21 mouse cellular contexts compared by ENCODE assay signal in the genomic region with DNA sequence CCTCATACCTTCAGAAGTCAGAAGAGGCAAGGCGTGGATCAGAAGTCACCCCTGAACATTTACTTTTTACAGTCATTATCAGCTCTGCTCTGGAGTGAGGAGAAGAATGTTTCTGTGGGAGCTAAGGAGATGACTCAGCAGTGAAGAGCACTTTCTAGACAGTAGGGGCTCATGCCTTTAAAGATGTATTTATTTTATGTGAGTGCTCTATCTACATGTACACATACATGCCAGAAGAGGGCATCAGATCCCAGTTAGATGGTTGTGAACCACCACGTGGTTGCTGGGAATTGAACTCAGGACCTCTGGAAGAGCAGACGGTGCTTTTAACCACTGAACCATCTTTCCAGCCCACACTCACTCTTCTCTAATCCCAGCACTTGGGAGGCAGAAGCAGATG. TPM values are rescaled to one million over a fixed set of nuclear protein-coding genes. Genes with fewer than 3 reads are reported as not detected.
A peak's percentile ranks its signal among the peaks of the same experiment; 100 is the strongest.
DNase-seq lines count a peak whose midpoint lies in the region; ATAC-seq and TF ChIP-seq lines count a peak whose summit lies in the region.
"Had no signal": no experiment of that assay in that cellular context is flagged by ENCODE, and none has a peak within 500 bp of the region (broad histone marks: within the 10 kb centered on the region; RNA-seq: fewer than 3 reads in every experiment).

No protein-coding gene starts in this region.

- H3K9me3 ChIP-seq in liver, embryonic 12.5 days (replicated peaks), result no peaks in the 10 kb centered on the region
- no peaks in the 10 kb centered on the region for H3K9me3 ChIP-seq in liver, postnatal 0 days (ENCODE audit: low read length)
- H3K9me3 ChIP-seq in ES-E14 (ENCODE audit: control insufficient read depth, insufficient read depth, low read depth, low read length), result no peaks in the 10 kb centered on the region
- H3K9me3 ChIP-seq in liver, embryonic 15.5 days (replicated peaks), result no peaks in the 10 kb centered on the region
- H3K9me3 ChIP-seq: embryonic facial prominence, embryonic 12.5 days; heart, embryonic 13.5 days; hindbrain, embryonic 15.5 days; limb, embryonic 10.5 days had no signal

- TF ChIP-seq CTCF in liver, postnatal 0 days (IDR thresholded peaks at IDR 0.05; ENCODE audit: low read depth), result no peak

- H3K27me3 ChIP-seq in liver, embryonic 12.5 days (replicated peaks), result no peaks in the 10 kb centered on the region
- H3K27me3 ChIP-seq in liver, postnatal 0 days (ENCODE audit: insufficient read depth, low read length), result no peaks in the 10 kb centered on the region
- H3K27me3 ChIP-seq in liver, embryonic 15.5 days, result no peaks in the 10 kb centered on the region
- H3K27me3 ChIP-seq: heart, embryonic 13.5 days; hindbrain, embryonic 15.5 days had no signal

- WGBS in liver, embryonic 12.5 days (ENCODE audit: insufficient replicate concordance), result 58% methylated on average over 3 of the region's 3 CpGs
- 70% methylated on average over 3 of the region's 3 CpGs for WGBS in liver, postnatal 0 days (ENCODE audit: insufficient replicate concordance)
- WGBS in liver, embryonic 15.5 days (ENCODE audit: insufficient replicate concordance), result 52% methylated on average over 3 of the region's 3 CpGs

- H3K27ac ChIP-seq in liver, embryonic 12.5 days, result no peak overlapping the region
- H3K27ac ChIP-seq in liver, postnatal 0 days (ENCODE audit: low read depth), result no peak overlapping the region
- no peak overlapping the region for H3K27ac ChIP-seq in ES-E14 (ENCODE audit: insufficient read depth, low read depth, low read length, poor library complexity, severe bottlenecking)
- no peak overlapping the region for H3K27ac ChIP-seq in liver, embryonic 15.5 days (replicated peaks)
- H3K27ac ChIP-seq: embryonic facial prominence, embryonic 12.5 days; heart, embryonic 13.5 days; hindbrain, embryonic 15.5 days; limb, embryonic 10.5 days had no signal

- DNase-seq in liver, postnatal 0 days, result no peak
- DNase-seq in 416B (ENCODE audit: low read depth), result peak; percentile 56
- DNase-seq in ES-E14 (ENCODE audit: low read depth, low spot score), result no peak
- no peak for DNase-seq in spleen, adult 18-20 months
- DNase-seq in left cerebral cortex, adult 9 months (ENCODE audit: low spot score in 2 of 2), result no peak
- DNase-seq: cerebellum, adult 8-10 months; heart, postnatal 36 days; kidney, adult 18-20 months; kidney, postnatal 36 days; lung, adult 2 months; retina, postnatal 1 day had no signal

- H3K9ac ChIP-seq in liver, embryonic 12.5 days, result no peak overlapping the region
- no peak overlapping the region for H3K9ac ChIP-seq in liver, postnatal 0 days (replicated peaks)
- no peak overlapping the region for H3K9ac ChIP-seq in ES-E14 (ENCODE audit: insufficient read depth, low read depth, low read length, poor library complexity, severe bottlenecking)
- no peak overlapping the region for H3K9ac ChIP-seq in liver, embryonic 15.5 days
- H3K9ac ChIP-seq: embryonic facial prominence, embryonic 12.5 days; heart, embryonic 13.5 days; hindbrain, embryonic 15.5 days had no signal

- H3K36me3 ChIP-seq in liver, embryonic 12.5 days, result peaks cover 68% of the 10 kb centered on the region
- H3K36me3 ChIP-seq in liver, postnatal 0 days (replicated peaks; ENCODE audit: insufficient read depth, low read length), result peaks cover 48% of the 10 kb centered on the region
- H3K36me3 ChIP-seq in ES-E14 (ENCODE audit: control insufficient read depth, insufficient read depth, low read length, poor library complexity, severe bottlenecking), result peaks cover 21% of the 10 kb centered on the region
- H3K36me3 ChIP-seq in liver, embryonic 15.5 days (replicated peaks), result peaks cover 58% of the 10 kb centered on the region

- H3K4me1 ChIP-seq in liver, embryonic 12.5 days, result peaks cover 10% of the 10 kb centered on the region
- peaks cover 5% of the 10 kb centered on the region; the same call in 1 of the 2 replicates for H3K4me1 ChIP-seq in liver, postnatal 0 days (ENCODE audit: insufficient read depth)
- H3K4me1 ChIP-seq in ES-E14 (ENCODE audit: control insufficient read depth in 2 of 2, insufficient read depth in 2 of 2, low read length in 2 of 2, poor library complexity in 1 of 2), result no peaks in the 10 kb centered on the region
- peaks cover 12% of the 10 kb centered on the region for H3K4me1 ChIP-seq in liver, embryonic 15.5 days (replicated peaks)
- H3K4me1 ChIP-seq: embryonic facial prominence, embryonic 12.5 days; heart, embryonic 13.5 days; hindbrain, embryonic 15.5 days; limb, embryonic 10.5 days had no signal

- no peak for TF ChIP-seq EP300 in liver, postnatal 0 days (IDR thresholded peaks at IDR 0.05; ENCODE audit: low read depth)

- ATAC-seq in liver, embryonic 12.5 days, result peak; percentile 48; the same call in 1 of the 2 replicates
- ATAC-seq in liver, postnatal 0 days, result no peak
- peak; percentile 7; the same call in 1 of the 2 replicates for ATAC-seq in liver, embryonic 15.5 days (ENCODE audit: insufficient read depth)
- ATAC-seq: CD4-positive, CD25-positive, alpha-beta regulatory T cell, adult 4 months; forebrain, embryonic 16.5 days had no signal

- no peak overlapping the region for H3K4me3 ChIP-seq in liver, embryonic 12.5 days
- no peak overlapping the region for H3K4me3 ChIP-seq in liver, postnatal 0 days (ENCODE audit: low read depth, low read length)
- H3K4me3 ChIP-seq in ES-E14 (ENCODE audit: insufficient read depth in 1 of 2, low read depth in 1 of 2, low read length in 2 of 2, poor library complexity in 1 of 2, severe bottlenecking in 1 of 2), result no peak overlapping the region
- H3K4me3 ChIP-seq in liver, embryonic 15.5 days (replicated peaks), result no peak overlapping the region
- H3K4me3 ChIP-seq: embryonic facial prominence, embryonic 12.5 days; heart, embryonic 13.5 days; hindbrain, embryonic 15.5 days; limb, embryonic 10.5 days had no signal

- in situ Hi-C loops in ES-E14 (cut with MboI; ENCODE audit: low sequenced_read_pairs in 2 of 2, unreplicated experiment in 2 of 2), result no loop called here

- no peak overlapping the region for H3K4me2 ChIP-seq in liver, embryonic 12.5 days
- H3K4me2 ChIP-seq in liver, postnatal 0 days (ENCODE audit: low read depth, low read length), result no peak overlapping the region
- H3K4me2 ChIP-seq in liver, embryonic 15.5 days, result no peak overlapping the region
- H3K4me2 ChIP-seq: embryonic facial prominence, embryonic 12.5 days; heart, embryonic 13.5 days; hindbrain, embryonic 15.5 days; midbrain, embryonic 11.5 days had no signal

TF ChIP-seq in ES-E14, 5 proteins besides CTCF, POLR2A, EP300 and RAD21:
- TF ChIP-seq CHD2 (IDR thresholded peaks at IDR 0.05; ENCODE audit: low read depth, low read length) (no peak), MAFK (IDR thresholded peaks at IDR 0.05; ENCODE audit: insufficient read depth, low read depth, low read length) (0 out of 2 replicates have a peak, but pooled peaks have one; percentile 30)

RNA-seq across cellular contexts. Expression of a gene that starts 9.7 kb away (rescaled TPM):
- 6.6 and 7.9 TPM in 2 replicates for polyA plus RNA-seq in liver, embryonic 12.5 days (2016; fragmentation: Nextera tagmentation; extraction: Ambion mirVana)
- polyA plus RNA-seq in liver, postnatal 0 days (2015; fragmentation: Nextera tagmentation; extraction: Ambion mirVana), result 24.0 and 26.7 TPM in 2 replicates
- total RNA-seq in ES-E14 (2012; rRNA removed), result 12.5 and 20.1 TPM in 2 replicates
- 13.3 and 17.0 TPM in 2 replicates for polyA plus RNA-seq in liver, embryonic 15.5 days (2015; fragmentation: Nextera tagmentation; extraction: Ambion mirVana)
- total RNA-seq: neutrophil, adult 5-6 weeks had no signal
- polyA plus RNA-seq: CD4-positive, CD25-positive, alpha-beta regulatory T cell, adult 4 months had no signal

RNA-seq across cellular contexts. Expression of a gene that starts 23.1 kb away (rescaled TPM):
- 9.8 TPM in 2 replicates for polyA plus RNA-seq in liver, embryonic 12.5 days (2016; fragmentation: Nextera tagmentation; extraction: Ambion mirVana)
- polyA plus RNA-seq in liver, postnatal 0 days (2015; fragmentation: Nextera tagmentation; extraction: Ambion mirVana), result 7.2 and 7.7 TPM in 2 replicates
- 26.0 and 38.8 TPM in 2 replicates for total RNA-seq in ES-E14 (2012; rRNA removed)
- 7.8 and 8.7 TPM in 2 replicates for polyA plus RNA-seq in liver, embryonic 15.5 days (2015; fragmentation: Nextera tagmentation; extraction: Ambion mirVana)

RNA-seq across cellular contexts. Expression of a gene that starts 41.6 kb away (rescaled TPM):
- 17.4 and 22.2 TPM in 2 replicates for polyA plus RNA-seq in liver, embryonic 12.5 days (2016; fragmentation: Nextera tagmentation; extraction: Ambion mirVana)
- polyA plus RNA-seq in liver, postnatal 0 days (2015; fragmentation: Nextera tagmentation; extraction: Ambion mirVana), result 2.6 and 3.2 TPM in 2 replicates
- 44.2 and 46.2 TPM in 2 replicates for total RNA-seq in ES-E14 (2012; rRNA removed)
- polyA plus RNA-seq in liver, embryonic 15.5 days (2015; fragmentation: Nextera tagmentation; extraction: Ambion mirVana), result 5.1 and 6.0 TPM in 2 replicates
